Mouse (Mus musculus) limb, embryonic 12.5 days (tissue): ENCODE measurements at regions not wholly inside any gene's neighbourhood (a gene's known extent, or its start where the extent isn't known, plus 50 kb on each side); places are given as distances from the start of the nearest gene placed in this dataset.
"Not testable (repeated sequence)": the region's sequence is repeated elsewhere in the genome, so short reads cannot be mapped to it uniquely, and the experiment has no call there.

Experiments used
- ATAC-seq: fragments of 200-750 bp; cut with Nextera tagmentation; 2 replicates; pipeline ENCODE4 v1.8.0; 2017; ENCODE audit warnings: low read depth, moderate TSS enrichment; ENCODE audit not compliant: insufficient number of reproducible peaks, insufficient read depth, low FRiP score, low TSS enrichment
- H3K27ac ChIP-seq: fragments of 300-500 bp; sonication (generic); 2 replicates; pipeline ENCODE4 v1.5.1; 2016; ENCODE audit warnings: mild to moderate bottlenecking, moderate library complexity
- H3K27me3 ChIP-seq: fragments of 300-500 bp; sonication (generic); 2 replicates; pipeline ENCODE4 v1.6.1; 2016; ENCODE audit warnings: mild to moderate bottlenecking, moderate library complexity
- H3K36me3 ChIP-seq: fragments of 300-500 bp; sonication (generic); 2 replicates; pipeline ENCODE4 v1.6.1; 2016; ENCODE audit warnings: mild to moderate bottlenecking, moderate library complexity
- H3K4me1 ChIP-seq: fragments of 300-500 bp; sonication (generic); replicated peaks from 2 replicates; pipeline ENCODE4 v1.6.1; 2016
- H3K4me2 ChIP-seq: fragments of 300-500 bp; sonication (generic); 2 replicates; pipeline ENCODE4 v1.6.1; 2016; ENCODE audit warnings: mild to moderate bottlenecking, moderate library complexity
- H3K4me3 ChIP-seq: fragments of 300-500 bp; sonication (generic); replicated peaks from 2 replicates; pipeline ENCODE4 v1.5.1; 2016; ENCODE audit warnings: mild to moderate bottlenecking
- H3K9ac ChIP-seq: fragments of 300-500 bp; sonication (generic); replicated peaks from 2 replicates; pipeline ENCODE4 v1.6.1; 2016; ENCODE audit warnings: mild to moderate bottlenecking, moderate library complexity
- H3K9me3 ChIP-seq: fragments of 300-500 bp; sonication (generic); 2 replicates; pipeline ENCODE4 v1.6.1; 2016; ENCODE audit warnings: mild to moderate bottlenecking, moderate library complexity
- WGBS: fragments of 180-500 bp; shearing (Covaris S2); methylation state at CpG from one replicate; pipeline ENCODE4 v1.1.7; 2016; 5-methylcytosine and 5-hydroxymethylcytosine counted together

- no peak overlapping the region for H3K27ac ChIP-seq
- 78% methylated on average over 1 of the region's 1 CpGs for WGBS
- H3K4me2 ChIP-seq, result no peak overlapping the region
- no peaks in the 10 kb centered on the region for H3K4me1 ChIP-seq
- ATAC-seq, result no peak
- no peaks in the 10 kb centered on the region for H3K27me3 ChIP-seq
- no peak overlapping the region for H3K4me3 ChIP-seq
- no peaks in the 10 kb centered on the region for H3K36me3 ChIP-seq
- no peak overlapping the region for H3K9ac ChIP-seq
- no peaks in the 10 kb centered on the region; the same call in 1 of the 2 replicates for H3K9me3 ChIP-seq
These were observed 181.5 kb upstream of the Plcz1 start for GRCm38 (mm10) chr6:140222534-140223324.

GRCm38 (mm10) chr6:140221653-140222272, 180.5 kb upstream of the Plcz1 start:
- Histone ChIP-seq H3K9me3 (no peaks in the 10 kb centered on the region; the same call in 1 of the 2 replicates), H3K4me1 (no peaks in the 10 kb centered on the region), H3K4me2 (no peak overlapping the region), H3K9ac (no peak overlapping the region), H3K27me3 (no peaks in the 10 kb centered on the region), H3K36me3 (no peaks in the 10 kb centered on the region), H3K4me3 (no peak overlapping the region), H3K27ac (no peak overlapping the region)
- 74% methylated on average over 5 of the region's 5 CpGs for WGBS
- ATAC-seq, result no peak

GRCm38 (mm10) chr6:140218789-140219188, 177.5 kb upstream of the Plcz1 start:
- no peaks in the 10 kb centered on the region for H3K4me1 ChIP-seq
- H3K4me3 ChIP-seq, result no peak overlapping the region
- WGBS, result 91% methylated on average over 10 of the region's 10 CpGs
- no peak overlapping the region for H3K27ac ChIP-seq
- H3K9ac ChIP-seq, result no peak overlapping the region
- H3K4me2 ChIP-seq, result no peak overlapping the region
- H3K9me3 ChIP-seq, result no peaks in the 10 kb centered on the region
- no peaks in the 10 kb centered on the region for H3K36me3 ChIP-seq
- ATAC-seq, result no peak
- H3K27me3 ChIP-seq, result no peaks in the 10 kb centered on the region

GRCm38 (mm10) chr6:140212403-140212802, 171.1 kb upstream of the Plcz1 start:
- H3K4me1 ChIP-seq, result no peaks in the 10 kb centered on the region
- 66% methylated on average over 2 of the region's 2 CpGs for WGBS
- H3K9ac ChIP-seq, result no peak overlapping the region
- ATAC-seq, result no peak
- no peaks in the 10 kb centered on the region for H3K27me3 ChIP-seq
- H3K27ac ChIP-seq, result no peak overlapping the region
- H3K4me3 ChIP-seq, result no peak overlapping the region
- no peak overlapping the region for H3K4me2 ChIP-seq
- peaks cover 6% of the 10 kb centered on the region for H3K9me3 ChIP-seq
- H3K36me3 ChIP-seq, result no peaks in the 10 kb centered on the region

- WGBS, result 88% methylated on average over 6 of the region's 6 CpGs
- Histone ChIP-seq H3K9ac (no peak overlapping the region), H3K4me1 (no peaks in the 10 kb centered on the region), H3K4me3 (no peak overlapping the region), H3K4me2 (no peak overlapping the region), H3K36me3 (no peaks in the 10 kb centered on the region), H3K27ac (no peak overlapping the region), H3K27me3 (no peaks in the 10 kb centered on the region), H3K9me3 (peaks cover 6% of the 10 kb centered on the region)
- no peak for ATAC-seq
These were observed 168.9 kb upstream of the Plcz1 start for GRCm38 (mm10) chr6:140210141-140210540.

GRCm38 (mm10) chr6:140209083-140209482, 167.8 kb upstream of the Plcz1 start:
- H3K27ac ChIP-seq, result no peak overlapping the region
- H3K4me2 ChIP-seq, result no peak overlapping the region
- no peaks in the 10 kb centered on the region for H3K4me1 ChIP-seq
- H3K27me3 ChIP-seq, result no peaks in the 10 kb centered on the region
- H3K36me3 ChIP-seq, result no peaks in the 10 kb centered on the region
- no peak overlapping the region for H3K9ac ChIP-seq
- no peak overlapping the region for H3K4me3 ChIP-seq
- ATAC-seq, result no peak
- 79% methylated on average over 14 of the region's 14 CpGs for WGBS
- H3K9me3 ChIP-seq, result peaks cover 6% of the 10 kb centered on the region

- peaks cover 6% of the 10 kb centered on the region for H3K9me3 ChIP-seq
- H3K9ac ChIP-seq, result no peak overlapping the region
- H3K4me3 ChIP-seq, result no peak overlapping the region
- no peak overlapping the region for H3K4me2 ChIP-seq
- H3K36me3 ChIP-seq, result no peaks in the 10 kb centered on the region
- H3K4me1 ChIP-seq, result no peaks in the 10 kb centered on the region
- H3K27me3 ChIP-seq, result no peaks in the 10 kb centered on the region
- no peak overlapping the region for H3K27ac ChIP-seq
- no peak for ATAC-seq
- WGBS, result 82% methylated on average over 3 of the region's 3 CpGs
These were observed 167.1 kb upstream of the Plcz1 start for GRCm38 (mm10) chr6:140208375-140208774.

GRCm38 (mm10) chr6:140206676-140207075, 165.4 kb upstream of the Plcz1 start:
- ATAC-seq, H3K36me3 ChIP-seq: not testable (repeated sequence)
- WGBS, result 88% methylated on average over 11 of the region's 11 CpGs

GRCm38 (mm10) chr6:140201356-140201755, 160.1 kb upstream of the Plcz1 start:
- H3K4me2 ChIP-seq, result no peak overlapping the region
- H3K36me3 ChIP-seq, result no peaks in the 10 kb centered on the region
- H3K27me3 ChIP-seq, result no peaks in the 10 kb centered on the region
- H3K9me3 ChIP-seq, result no peaks in the 10 kb centered on the region
- no peak overlapping the region for H3K9ac ChIP-seq
- WGBS, result 75% methylated on average over 1 of the region's 1 CpGs
- H3K4me1 ChIP-seq, result no peaks in the 10 kb centered on the region
- H3K4me3 ChIP-seq, result no peak overlapping the region
- ATAC-seq, result no peak
- no peak overlapping the region for H3K27ac ChIP-seq

More at GRCm38 (mm10) chr6:140206676-140207075, 165.4 kb upstream of the Plcz1 start:
- H3K27me3 ChIP-seq, H3K27ac ChIP-seq, H3K9ac ChIP-seq, H3K4me3 ChIP-seq, H3K9me3 ChIP-seq, H3K4me2 ChIP-seq, H3K4me1 ChIP-seq: not testable (repeated sequence)

GRCm38 (mm10) chr6:140200322-140200721, 159.1 kb upstream of the Plcz1 start:
- Histone ChIP-seq H3K4me3 (no peak overlapping the region), H3K9ac (no peak overlapping the region), H3K4me2 (no peak overlapping the region), H3K27me3 (no peaks in the 10 kb centered on the region), H3K36me3 (no peaks in the 10 kb centered on the region), H3K27ac (no peak overlapping the region), H3K4me1 (no peaks in the 10 kb centered on the region), H3K9me3 (no peaks in the 10 kb centered on the region)
- WGBS, result 78% methylated on average over 5 of the region's 5 CpGs
- no peak for ATAC-seq

- WGBS, result 86% methylated on average over 6 of the region's 6 CpGs
- ATAC-seq, result no peak
- Histone ChIP-seq H3K4me1 (peaks cover 8% of the 10 kb centered on the region), H3K4me3 (no peak overlapping the region), H3K4me2 (no peak overlapping the region), H3K9ac (no peak overlapping the region), H3K9me3 (no peaks in the 10 kb centered on the region), H3K27ac (no peak overlapping the region), H3K27me3 (no peaks in the 10 kb centered on the region), H3K36me3 (no peaks in the 10 kb centered on the region)
These were observed 156.8 kb upstream of the Plcz1 start for GRCm38 (mm10) chr6:140198036-140198435.
